Mouse (Mus musculus): ENCODE results near the gene Inhbc. TPM values are rescaled to one million over a fixed set of nuclear protein-coding genes. Genes with fewer than 3 reads are reported as not detected.

Gene Inhbc
- polyA plus RNA-seq, 1 experiment: not detected

GRCm38 (mm10) chr10:127325454-127326016 is 44.7 kb downstream of the Inhbc start:
- H3K27me3 ChIP-seq (ENCODE audit: control insufficient read depth, insufficient read depth, insufficient read length): peaks cover 64% of the 10 kb centered on the region
- TF ChIP-seq MYOG (IDR thresholded peaks at IDR 0.05; ENCODE audit: control insufficient read depth, extremely low read depth, insufficient read length): no peak
- no peak for TF ChIP-seq FOSL1 (IDR thresholded peaks at IDR 0.05; ENCODE audit: insufficient read depth, low read length, poor library complexity, severe bottlenecking)
- TF ChIP-seq CTCF (IDR thresholded peaks at IDR 0.05; ENCODE audit: control insufficient read depth, insufficient read depth, insufficient read length): no peak
- no peak for TF ChIP-seq CEBPB (IDR thresholded peaks at IDR 0.05; ENCODE audit: low read depth)
- no peak overlapping the region for H3ac ChIP-seq (ENCODE audit: control insufficient read depth, insufficient read length, low read depth)

DNA sequence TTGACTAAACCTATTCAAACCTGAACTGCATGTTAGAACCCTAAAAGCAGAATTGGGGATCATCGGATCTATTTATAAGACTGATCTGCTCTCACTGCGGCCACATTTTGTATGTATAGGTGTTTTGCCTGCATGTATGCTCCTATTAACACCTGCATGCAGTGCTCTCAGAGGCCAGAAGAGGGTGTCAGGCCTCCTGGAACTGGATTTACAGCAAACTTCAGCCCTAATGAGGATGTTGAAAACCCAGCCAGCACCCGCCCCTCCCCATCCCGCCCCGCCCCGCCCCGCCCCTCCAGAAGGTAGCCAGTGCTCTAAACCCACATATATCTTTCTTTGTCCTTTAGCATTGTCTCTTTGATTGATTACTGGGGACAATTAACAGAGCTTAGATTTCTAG is 45.7 kb downstream of the Inhbc start:
- no peak overlapping the region for H3ac ChIP-seq (ENCODE audit: control insufficient read depth, insufficient read length, low read depth)
- H3K4me3 ChIP-seq (ENCODE audit: insufficient read depth, poor library complexity, severe bottlenecking): no peak overlapping the region
- TF ChIP-seq CEBPB (IDR thresholded peaks at IDR 0.05; ENCODE audit: low read depth): no peak
- TF ChIP-seq FOSL1 (IDR thresholded peaks at IDR 0.05; ENCODE audit: insufficient read depth, low read length, poor library complexity, severe bottlenecking): no peak
- TF ChIP-seq MYOG (IDR thresholded peaks at IDR 0.05; ENCODE audit: control insufficient read depth, extremely low read depth, insufficient read length): no peak
- no peak for TF ChIP-seq MAX (IDR thresholded peaks at IDR 0.05)
- TF ChIP-seq MYOD1 (IDR thresholded peaks at IDR 0.05; ENCODE audit: control insufficient read depth, insufficient read length, low read depth): no peak
- no peak for TF ChIP-seq USF1 (IDR thresholded peaks at IDR 0.05; ENCODE audit: low read depth)
- no peak for TF ChIP-seq CTCF (IDR thresholded peaks at IDR 0.05; ENCODE audit: control insufficient read depth, insufficient read depth, insufficient read length)
- peaks cover 64% of the 10 kb centered on the region for H3K27me3 ChIP-seq (ENCODE audit: control insufficient read depth, insufficient read depth, insufficient read length)
- H3K79me3 ChIP-seq (ENCODE audit: low read depth): no peaks in the 10 kb centered on the region
- H3K79me2 ChIP-seq (ENCODE audit: control insufficient read depth, insufficient read depth): no peaks in the 10 kb centered on the region
- no peaks in the 10 kb centered on the region for H3K36me3 ChIP-seq (ENCODE audit: control insufficient read depth, insufficient read depth)

More at GRCm38 (mm10) chr10:127325454-127326016, 44.7 kb downstream of the Inhbc start:
- no peaks in the 10 kb centered on the region for H3K79me3 ChIP-seq (ENCODE audit: low read depth)
- H3K4me3 ChIP-seq (ENCODE audit: insufficient read depth, poor library complexity, severe bottlenecking): no peak overlapping the region
- no peaks in the 10 kb centered on the region for H3K79me2 ChIP-seq (ENCODE audit: control insufficient read depth, insufficient read depth)
- H3K36me3 ChIP-seq (ENCODE audit: control insufficient read depth, insufficient read depth): no peaks in the 10 kb centered on the region

DNA sequence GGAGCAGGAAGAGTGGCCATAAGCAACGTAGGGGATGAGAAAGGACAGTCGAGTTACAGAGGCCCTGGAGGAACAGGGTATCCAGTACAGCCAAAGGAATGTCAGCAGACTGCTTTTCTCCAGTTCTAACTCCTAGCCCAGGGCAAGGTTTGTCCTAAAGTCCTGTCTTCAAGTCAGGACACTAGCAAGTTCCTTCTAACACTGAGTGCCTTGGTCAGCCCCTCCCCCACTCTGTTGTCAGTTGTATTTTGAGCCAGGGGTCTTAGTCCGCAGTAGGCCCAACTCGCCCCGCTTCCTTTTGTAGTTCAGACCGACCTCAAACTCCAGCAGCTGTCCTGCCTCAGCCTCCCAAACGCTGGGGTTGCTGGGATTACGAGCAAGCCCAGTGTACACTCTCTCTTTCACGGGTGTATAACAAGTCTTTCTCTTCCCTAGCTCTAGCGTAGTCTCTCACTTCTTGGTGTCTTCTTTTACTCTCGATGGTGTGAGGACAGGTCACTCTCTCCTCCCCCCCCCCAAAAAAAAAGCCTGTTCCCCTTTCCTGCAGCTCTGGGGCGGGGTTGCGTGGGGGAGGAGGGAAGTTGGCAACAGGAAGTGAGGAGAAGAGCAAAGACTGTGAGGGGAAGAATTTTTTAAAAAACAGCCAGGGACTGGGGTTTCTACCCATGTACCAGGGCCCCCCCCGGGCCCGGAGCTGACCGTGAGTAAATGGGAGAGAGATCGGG is 46.9 kb downstream of the Inhbc start:
- H3K79me2 ChIP-seq (ENCODE audit: control insufficient read depth, insufficient read depth): no peaks in the 10 kb centered on the region
- TF ChIP-seq FOSL1 (IDR thresholded peaks at IDR 0.05; ENCODE audit: insufficient read depth, low read length, poor library complexity, severe bottlenecking) (no peak), USF1 (IDR thresholded peaks at IDR 0.05; ENCODE audit: low read depth) (no peak), MYOD1 (IDR thresholded peaks at IDR 0.05; ENCODE audit: control insufficient read depth, insufficient read length, low read depth) (no peak), CTCF (IDR thresholded peaks at IDR 0.05; ENCODE audit: control insufficient read depth, insufficient read depth, insufficient read length) (no peak), CEBPB (IDR thresholded peaks at IDR 0.05; ENCODE audit: low read depth) (no peak)
- H3K27me3 ChIP-seq (ENCODE audit: control insufficient read depth, insufficient read depth, insufficient read length): peaks cover 56% of the 10 kb centered on the region
- H3K36me3 ChIP-seq (ENCODE audit: control insufficient read depth, insufficient read depth): no peaks in the 10 kb centered on the region
- H3K79me3 ChIP-seq (ENCODE audit: low read depth): no peaks in the 10 kb centered on the region
- no peak overlapping the region for H3ac ChIP-seq (ENCODE audit: control insufficient read depth, insufficient read length, low read depth)
- no peak overlapping the region for H3K4me3 ChIP-seq (ENCODE audit: insufficient read depth, poor library complexity, severe bottlenecking)

DNA sequence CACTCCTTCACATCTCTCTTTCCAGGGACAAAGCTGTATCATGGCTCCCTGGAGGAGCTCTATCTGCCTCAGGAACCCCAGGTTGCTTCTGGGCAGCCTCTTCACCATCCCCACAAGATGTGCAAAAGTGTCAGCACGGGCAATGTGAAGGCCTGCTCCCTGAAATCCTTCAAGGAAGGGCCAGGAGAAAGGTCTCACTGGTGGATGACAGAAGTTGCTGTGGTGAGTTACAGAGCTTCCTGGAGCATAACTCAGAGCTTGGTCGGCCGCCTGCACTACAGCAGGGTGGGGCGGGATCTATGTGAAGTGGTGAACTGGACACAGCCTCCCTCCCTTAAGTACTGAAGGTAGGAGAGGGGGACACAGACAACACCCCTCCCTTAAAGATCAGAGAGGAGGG is 47.6 kb downstream of the Inhbc start:
- no peaks in the 10 kb centered on the region for H3K36me3 ChIP-seq (ENCODE audit: control insufficient read depth, insufficient read depth)
- no peak overlapping the region for H3K4me3 ChIP-seq (ENCODE audit: insufficient read depth, poor library complexity, severe bottlenecking)
- H3K79me3 ChIP-seq (ENCODE audit: low read depth): no peaks in the 10 kb centered on the region
- no peak overlapping the region for H3ac ChIP-seq (ENCODE audit: control insufficient read depth, insufficient read length, low read depth)
- peaks cover 52% of the 10 kb centered on the region for H3K27me3 ChIP-seq (ENCODE audit: control insufficient read depth, insufficient read depth, insufficient read length)
- H3K79me2 ChIP-seq (ENCODE audit: control insufficient read depth, insufficient read depth): no peaks in the 10 kb centered on the region
- TF ChIP-seq FOSL1 (IDR thresholded peaks at IDR 0.05; ENCODE audit: insufficient read depth, low read length, poor library complexity, severe bottlenecking): no peak
- TF ChIP-seq MYOD1 (IDR thresholded peaks at IDR 0.05; ENCODE audit: control insufficient read depth, insufficient read length, low read depth): no peak
- no peak for TF ChIP-seq USF1 (IDR thresholded peaks at IDR 0.05; ENCODE audit: low read depth)
- TF ChIP-seq CTCF (IDR thresholded peaks at IDR 0.05; ENCODE audit: control insufficient read depth, insufficient read depth, insufficient read length): no peak
- no peak for TF ChIP-seq MAX (IDR thresholded peaks at IDR 0.05)
- TF ChIP-seq CEBPB (IDR thresholded peaks at IDR 0.05; ENCODE audit: low read depth): no peak
- TF ChIP-seq MYOG (IDR thresholded peaks at IDR 0.05; ENCODE audit: control insufficient read depth, extremely low read depth, insufficient read length): no peak

- H3K27me3 ChIP-seq (ENCODE audit: control insufficient read depth, insufficient read depth, insufficient read length): peaks cover 48% of the 10 kb centered on the region
Measured at GRCm38 (mm10) chr10:127322178-127322577, 48.1 kb downstream of the Inhbc start.

More at GRCm38 (mm10) chr10:127322178-127322577, 48.1 kb downstream of the Inhbc start:
- H3ac ChIP-seq (ENCODE audit: control insufficient read depth, insufficient read length, low read depth): no peak overlapping the region
- TF ChIP-seq CEBPB (IDR thresholded peaks at IDR 0.05; ENCODE audit: low read depth) (no peak), MAX (IDR thresholded peaks at IDR 0.05) (no peak), MYOG (IDR thresholded peaks at IDR 0.05; ENCODE audit: control insufficient read depth, extremely low read depth, insufficient read length) (no peak), USF1 (IDR thresholded peaks at IDR 0.05; ENCODE audit: low read depth) (no peak), FOSL1 (IDR thresholded peaks at IDR 0.05; ENCODE audit: insufficient read depth, low read length, poor library complexity, severe bottlenecking) (no peak), CTCF (IDR thresholded peaks at IDR 0.05; ENCODE audit: control insufficient read depth, insufficient read depth, insufficient read length) (no peak), MYOD1 (IDR thresholded peaks at IDR 0.05; ENCODE audit: control insufficient read depth, insufficient read length, low read depth) (no peak)
- H3K36me3 ChIP-seq (ENCODE audit: control insufficient read depth, insufficient read depth): no peaks in the 10 kb centered on the region
- H3K79me2 ChIP-seq (ENCODE audit: control insufficient read depth, insufficient read depth): no peaks in the 10 kb centered on the region
- H3K79me3 ChIP-seq (ENCODE audit: low read depth): no peaks in the 10 kb centered on the region
- no peak overlapping the region for H3K4me3 ChIP-seq (ENCODE audit: insufficient read depth, poor library complexity, severe bottlenecking)
